Mouse (Mus musculus) MEL (cell line): Measurements from ENCODE around the gene Gm9918. TPM values are rescaled to one million over a fixed set of nuclear protein-coding genes. Genes with fewer than 3 reads are reported as not detected.
A peak's percentile ranks its signal among the peaks of the same experiment; 100 is the strongest.

Experiments
- DNase-seq: peaks from one replicate; pipeline ENCODE4 v3.0.0; 2011; ENCODE audit warnings: low read depth, low spot score
- H3K27ac ChIP-seq: 2 replicates; pipeline ENCODE4 v1.5.1; 2012; ENCODE audit warnings: low read depth, mild to moderate bottlenecking, control low read depth, low read length, moderate library complexity; ENCODE audit not compliant: control insufficient read depth
- H3K27me3 ChIP-seq, 2 experiments: fragments of 150-350 bp in 1 of 2; sonication (generic) in 1 of 2; 2 replicates each; pipeline ENCODE4 v1.6.1; 2012; ENCODE audit warnings: low read length in 2 of 2, mild to moderate bottlenecking in 2 of 2, improper control_type of control experiment in 1 of 2, moderate library complexity in 1 of 2; ENCODE audit not compliant: insufficient read depth in 2 of 2, control insufficient read depth in 1 of 2
- H3K36me3 ChIP-seq, 2 experiments: 2 replicates each; pipeline ENCODE4 v1.6.1; 2012 to 2014; ENCODE audit warnings: low read length in 2 of 2, improper control_type of control experiment in 1 of 2, inconsistent platforms in 1 of 2, mild to moderate bottlenecking in 1 of 2; ENCODE audit not compliant: insufficient read depth in 2 of 2, control insufficient read depth in 1 of 2
- H3K4me1 ChIP-seq, 2 experiments: fragments of 150-350 bp in 1 of 2; sonication (generic) in 1 of 2; 2 replicates each; pipeline ENCODE4 v1.6.1; 2012; ENCODE audit warnings: low read length in 2 of 2, improper control_type of control experiment in 1 of 2, mild to moderate bottlenecking in 1 of 2; ENCODE audit not compliant: insufficient read depth in 2 of 2, control insufficient read depth in 1 of 2
- H3K4me3 ChIP-seq, 2 experiments: fragments of 150-350 bp in 1 of 2; sonication (generic) in 1 of 2; 2 replicates each; pipeline ENCODE4 v1.5.1; 2012; ENCODE audit warnings: low read depth in 2 of 2, low read length in 2 of 2, mild to moderate bottlenecking in 2 of 2, moderate library complexity in 2 of 2, control low read depth in 1 of 2, improper control_type of control experiment in 1 of 2; ENCODE audit not compliant: control insufficient read depth in 1 of 2, insufficient read depth in 1 of 2
- H3K79me2 ChIP-seq: 2 replicates; pipeline ENCODE4 v1.6.1; 2012; ENCODE audit warnings: mild to moderate bottlenecking, low read length, moderate library complexity; ENCODE audit not compliant: control insufficient read depth, poor library complexity, insufficient read depth
- H3K9ac ChIP-seq: 2 replicates; pipeline ENCODE4 v1.6.1; 2012; ENCODE audit warnings: low read depth, mild to moderate bottlenecking, control low read depth, low read length, moderate library complexity; ENCODE audit not compliant: control insufficient read depth, poor library complexity, severe bottlenecking
- H3K9me3 ChIP-seq: fragments of 150-350 bp; sonication (generic); replicated peaks from 2 replicates; pipeline ENCODE4 v1.6.1; 2012; ENCODE audit warnings: mild to moderate bottlenecking, low read length, improper control_type of control experiment, moderate library complexity; ENCODE audit not compliant: insufficient read depth
- BHLHE40 ChIP-seq: IDR thresholded peaks from 2 replicates; pipeline ENCODE4 v1.6.1; 2012; ENCODE audit warnings: low read depth, mild to moderate bottlenecking, inconsistent platforms, low read length, improper control_type of control experiment, borderline replicate concordance
- CHD2 ChIP-seq: IDR thresholded peaks from 2 replicates; pipeline ENCODE4 v1.6.1; 2011; ENCODE audit warnings: low read length, improper control_type of control experiment
- CTCF ChIP-seq, 3 experiments: IDR thresholded peaks in 2 of 3; conservative IDR thresholded peaks in 1 of 3; 2 replicates each; pipeline ENCODE4 v1.5.1; 2011 to 2012; ENCODE audit warnings: low read length in 3 of 3, low read depth in 2 of 3, mild to moderate bottlenecking in 2 of 3, improper control_type of control experiment in 1 of 3, inconsistent platforms in 1 of 3, mixed read lengths in 1 of 3, moderate library complexity in 1 of 3; ENCODE audit not compliant: control insufficient read depth in 1 of 3, insufficient read depth in 1 of 3, poor library complexity in 1 of 3, severe bottlenecking in 1 of 3
- E2F4 ChIP-seq: IDR thresholded peaks from 2 replicates; pipeline ENCODE4 v1.6.1; 2011; ENCODE audit warnings: low read depth, low read length, improper control_type of control experiment, borderline replicate concordance
- GABPA ChIP-seq: IDR thresholded peaks from 2 replicates; pipeline ENCODE4 v1.6.1; 2012; ENCODE audit warnings: low read depth, mild to moderate bottlenecking, inconsistent platforms, low read length, improper control_type of control experiment, moderate library complexity
- MAX ChIP-seq: IDR thresholded peaks from 2 replicates; pipeline ENCODE4 v1.6.1; 2011; ENCODE audit warnings: low read length, improper control_type of control experiment
- MEF2A ChIP-seq: IDR thresholded peaks from 2 replicates; pipeline ENCODE4 v1.6.1; 2014; ENCODE audit warnings: low read depth, mild to moderate bottlenecking, inconsistent platforms, low read length, improper control_type of control experiment; ENCODE audit not compliant: poor library complexity, insufficient replicate concordance, severe bottlenecking; ENCODE audit errors: extremely low read depth
- NELFE ChIP-seq: IDR thresholded peaks from 2 replicates; pipeline ENCODE4 v1.6.1; 2011; ENCODE audit warnings: low read depth, low read length, improper control_type of control experiment
- POLR2A ChIP-seq, 2 experiments: IDR thresholded peaks; 2 replicates each; pipeline ENCODE4 v1.6.1; 2011 to 2012; ENCODE audit warnings: low read length in 2 of 2, mild to moderate bottlenecking in 2 of 2, control low read depth in 1 of 2, improper control_type of control experiment in 1 of 2, low read depth in 1 of 2, moderate library complexity in 1 of 2; ENCODE audit not compliant: control insufficient read depth in 1 of 2, insufficient read depth in 1 of 2, poor library complexity in 1 of 2
- POLR2AphosphoS5 ChIP-seq: IDR thresholded peaks from 2 replicates; pipeline ENCODE4 v1.6.1; 2012; ENCODE audit warnings: low read depth, borderline replicate concordance, mild to moderate bottlenecking, inconsistent platforms, low read length, moderate library complexity, mixed read lengths
- RAD21 ChIP-seq: IDR thresholded peaks from 2 replicates; pipeline ENCODE4 v1.6.1; 2011; ENCODE audit warnings: mild to moderate bottlenecking, low read depth, low read length, improper control_type of control experiment
- SIN3A ChIP-seq: IDR thresholded peaks from 2 replicates; pipeline ENCODE4 v1.6.1; 2012; ENCODE audit warnings: low read length, improper control_type of control experiment, inconsistent platforms
- SMC3 ChIP-seq: IDR thresholded peaks from 2 replicates; pipeline ENCODE4 v1.6.1; 2011; ENCODE audit warnings: low read depth, low read length, improper control_type of control experiment
- TAL1 ChIP-seq: IDR thresholded peaks from 2 replicates; pipeline ENCODE4 v1.6.1; 2012; ENCODE audit warnings: mild to moderate bottlenecking, inconsistent platforms, low read length, moderate library complexity, mixed read lengths
- TCF12 ChIP-seq: IDR thresholded peaks from 2 replicates; pipeline ENCODE4 v1.6.1; 2014; ENCODE audit warnings: low read depth, mild to moderate bottlenecking, inconsistent platforms, low read length, improper control_type of control experiment, moderate library complexity
- UBTF ChIP-seq: IDR thresholded peaks from 2 replicates; pipeline ENCODE4 v1.6.1; 2012; ENCODE audit warnings: low read depth, mild to moderate bottlenecking, inconsistent platforms, low read length, improper control_type of control experiment, moderate library complexity, borderline replicate concordance; ENCODE audit not compliant: insufficient read depth
- USF1 ChIP-seq: IDR thresholded peaks from 2 replicates; pipeline ENCODE4 v1.6.1; 2014; ENCODE audit warnings: low read depth, mild to moderate bottlenecking, inconsistent platforms, low read length, improper control_type of control experiment, moderate library complexity
- USF2 ChIP-seq, 2 experiments: IDR thresholded peaks; 2 replicates each; pipeline ENCODE4 v1.6.1; 2011 to 2012; ENCODE audit warnings: improper control_type of control experiment in 2 of 2, low read length in 2 of 2, borderline replicate concordance in 1 of 2, inconsistent platforms in 1 of 2, low read depth in 1 of 2, mild to moderate bottlenecking in 1 of 2; ENCODE audit not compliant: insufficient read depth in 1 of 2
- ZC3H11A ChIP-seq: IDR thresholded peaks from 2 replicates; pipeline ENCODE4 v1.6.1; 2012; ENCODE audit warnings: low read depth, mild to moderate bottlenecking, inconsistent platforms, low read length, improper control_type of control experiment
- ZKSCAN1 ChIP-seq: IDR thresholded peaks from 2 replicates; pipeline ENCODE4 v1.6.1; 2012; ENCODE audit warnings: low read depth, mild to moderate bottlenecking, inconsistent platforms, low read length, improper control_type of control experiment, moderate library complexity
- ZMIZ1 ChIP-seq: IDR thresholded peaks from 2 replicates; pipeline ENCODE4 v1.6.1; 2012; ENCODE audit warnings: low read depth, mild to moderate bottlenecking, inconsistent platforms, low read length, improper control_type of control experiment, moderate library complexity
- polyA plus RNA-seq, 2 experiments: library from polyadenylated mRNA; stranded (reverse) in 1 of 2; unstranded in 1 of 2; fragments of >175 nt in 1 of 2; fragments of >200 nt in 1 of 2; gene quantifications; 2 replicates each; pipeline versions ENCODE4 v1.2.1 to v1.2.4; 2012; ENCODE audit warnings: low replicate concordance in 2 of 2, low read depth in 1 of 2; ENCODE audit not compliant: insufficient read length in 2 of 2, insufficient read depth in 1 of 2, missing spikeins in 1 of 2
- total RNA-seq: library from RNA; depleted of rRNA; stranded (reverse); fragments of 300-350 nt; gene quantifications from 2 replicates; pipeline ENCODE4 v1.2.3, GENCODE M21; 2012

Gm9918 gene
- total and polyA plus RNA-seq, 3 experiments = 0.04 TPM; not detected in 2

DNA sequence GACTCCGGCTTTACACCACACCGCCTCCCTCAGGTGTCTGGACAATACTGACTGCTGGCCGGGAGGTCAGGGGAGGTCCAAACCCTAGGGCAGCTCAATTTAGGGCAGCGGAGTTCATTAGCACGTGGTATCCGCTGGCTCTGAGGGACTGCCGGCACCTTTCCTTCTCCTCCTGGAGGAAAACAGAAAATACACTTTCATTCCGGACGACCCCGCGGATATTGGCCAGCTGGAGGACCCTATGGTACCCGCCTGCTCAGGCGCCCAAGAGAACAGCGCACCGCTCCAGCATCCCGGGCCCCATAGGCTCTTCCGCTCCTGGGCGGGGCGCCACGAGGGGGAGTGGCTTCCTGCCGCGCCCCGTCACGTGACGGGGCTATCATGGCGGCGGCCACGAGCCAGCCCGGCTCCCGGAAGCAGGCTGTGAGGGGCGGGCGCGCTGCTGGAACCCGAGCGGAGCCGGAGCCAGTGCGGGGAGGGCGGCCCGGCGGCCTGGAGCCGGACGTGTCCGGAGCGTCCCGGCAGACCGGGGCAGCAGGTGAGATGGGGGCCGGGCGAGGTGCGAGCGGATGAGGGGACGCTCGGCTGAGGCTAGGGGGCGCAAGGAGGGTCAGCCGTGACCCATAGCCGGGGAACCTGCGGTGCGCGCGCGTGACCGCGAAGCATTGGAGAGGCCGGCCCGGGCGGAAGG is 8.9 kb downstream of the Gm9918 start, which contains the start of gene Mfsd5 (continued):
- peak; percentile 100 for TF ChIP-seq USF1
- TF ChIP-seq TAL1 = no peak
- TF ChIP-seq USF2 (IDR thresholded peaks at IDR 0.05; ENCODE audit: borderline replicate concordance in 1 of 2, insufficient read depth in 1 of 2, low read depth in 1 of 2, low read length in 2 of 2) = peak; percentile 85 to 97; a peak in 3 of 4 replicates
- peak; percentile 97 for TF ChIP-seq MAX
- TF ChIP-seq GABPA = no peak
- TF ChIP-seq E2F4 = no peak
- 0 out of 2 replicates have a peak, but pooled peaks have one; percentile 31 for TF ChIP-seq UBTF
- TF ChIP-seq RAD21 = no peak
- no peak for TF ChIP-seq POLR2AphosphoS5
- TF ChIP-seq, all 39 proteins: peak for 25

DNA sequence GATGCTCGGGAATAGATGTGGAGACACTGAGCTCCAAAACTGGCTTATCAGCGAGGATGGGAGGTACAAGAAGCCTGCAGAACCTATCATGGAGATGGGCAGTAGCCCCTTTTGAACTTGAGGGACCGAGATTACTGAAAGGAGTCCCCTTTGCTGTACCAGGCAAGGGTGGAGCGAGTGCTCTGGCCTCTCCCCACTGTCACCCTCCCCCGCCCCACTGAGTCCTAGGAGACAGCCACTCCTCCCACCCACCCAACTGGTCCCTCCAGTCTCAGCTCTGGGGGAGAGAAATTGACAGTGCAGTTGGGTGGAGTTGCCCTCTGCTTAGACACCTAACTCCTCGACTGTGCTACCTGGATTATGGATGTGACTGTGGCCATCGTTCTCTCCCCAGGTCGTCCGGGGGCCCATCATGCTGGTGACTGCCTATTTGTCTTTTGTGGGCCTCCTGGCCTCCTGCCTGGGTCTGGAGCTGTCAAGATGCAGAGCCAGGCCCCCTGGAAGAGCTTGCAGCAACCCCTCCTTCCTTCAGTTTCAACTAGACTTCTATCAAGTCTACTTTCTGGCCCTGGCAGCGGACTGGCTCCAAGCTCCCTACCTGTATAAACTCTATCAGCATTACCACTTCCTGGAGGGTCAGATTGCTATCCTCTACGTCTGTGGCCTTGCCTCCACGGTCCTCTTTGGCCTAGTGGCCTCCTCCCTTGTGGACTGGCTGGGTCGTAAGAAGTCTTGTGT is 9.6 kb downstream of the Gm9918 start:
- no peak for TF ChIP-seq NELFE
- TF ChIP-seq ZMIZ1 = no peak
- TF ChIP-seq TCF12 = no peak
- TF ChIP-seq CHD2 = no peak
- TF ChIP-seq SIN3A = no peak
- TF ChIP-seq GABPA = no peak
- no peak for TF ChIP-seq ZC3H11A
- TF ChIP-seq USF2 (IDR thresholded peaks at IDR 0.05; ENCODE audit: borderline replicate concordance in 1 of 2, insufficient read depth in 1 of 2, low read depth in 1 of 2, low read length in 2 of 2) = no peak
- TF ChIP-seq MAX = no peak
- no peak; a peak in 1 of 4 replicates for TF ChIP-seq POLR2A (IDR thresholded peaks at IDR 0.05; ENCODE audit: control insufficient read depth in 1 of 2, insufficient read depth in 1 of 2, low read depth in 1 of 2, low read length in 2 of 2, poor library complexity in 1 of 2)
- no peak for TF ChIP-seq ZKSCAN1
- no peak for TF ChIP-seq SMC3
- no peak for TF ChIP-seq BHLHE40
- no peak for TF ChIP-seq MEF2A
- TF ChIP-seq CTCF (IDR thresholded peaks at IDR 0.05 in 2 of 3, conservative IDR thresholded peaks at IDR 0.05 in 1 of 3; ENCODE audit: control insufficient read depth in 1 of 3, insufficient read depth in 1 of 3, low read depth in 2 of 3, low read length in 3 of 3, poor library complexity in 1 of 3, severe bottlenecking in 1 of 3) = no peak
- H3K4me1 ChIP-seq = peaks cover 12 to 48% of the 10 kb centered on the region in 2 experiments

More for the DNA sequence above, 9.6 kb downstream of the Gm9918 start:
- Histone ChIP-seq H3K79me2 (peaks cover 24% of the 10 kb centered on the region), H3K36me3 (peaks cover 0 to 38% of the 10 kb centered on the region in 2 experiments; a peak in 2 of 4 replicates), H3K27ac (peak overlapping the region; percentile 69), H3K4me3 (peak overlapping the region; percentile 67 to 91), H3K9ac (peak overlapping the region; percentile 91), H3K9me3 (no peaks in the 10 kb centered on the region), H3K27me3 (no peaks in the 10 kb centered on the region)
- peak; percentile 67 for DNase-seq
